Mouse (Mus musculus) lung, embryonic 16.5 days (tissue): ENCODE data around the gene BC034090. TPM values are rescaled to one million over a fixed set of nuclear protein-coding genes. Genes with fewer than 3 reads are reported as not detected.

ENCODE experiments used
- ATAC-seq: fragments of 200-750 bp; cut with Nextera tagmentation; 2 replicates; pipeline ENCODE4 v1.8.0; 2017; ENCODE audit warnings: low read depth, mild to moderate bottlenecking, moderate library complexity
- H3K27ac ChIP-seq: fragments of 300-500 bp; sonication (generic); 2 replicates; pipeline ENCODE4 v1.5.1; 2014; ENCODE audit warnings: mild to moderate bottlenecking, control low read depth, low read length
- H3K27me3 ChIP-seq: fragments of 300-500 bp; sonication (generic); 2 replicates; pipeline ENCODE4 v1.6.1; 2014; ENCODE audit warnings: low read depth, low read length, mixed read lengths; ENCODE audit not compliant: control insufficient read depth, insufficient read depth
- H3K36me3 ChIP-seq: fragments of 300-500 bp; sonication (generic); 2 replicates; pipeline ENCODE4 v1.6.1; 2014; ENCODE audit warnings: low read length; ENCODE audit not compliant: control insufficient read depth, insufficient read depth
- H3K4me1 ChIP-seq: fragments of 300-500 bp; sonication (generic); replicated peaks from 2 replicates; pipeline ENCODE4 v1.6.1; 2014; ENCODE audit warnings: low read length, mixed read lengths; ENCODE audit not compliant: control insufficient read depth, insufficient read depth
- H3K4me2 ChIP-seq: fragments of 300-500 bp; sonication (generic); 2 replicates; pipeline ENCODE4 v1.6.1; 2014; ENCODE audit warnings: low read depth, low read length, control low read depth
- H3K4me3 ChIP-seq: fragments of 300-500 bp; sonication (generic); 2 replicates; pipeline ENCODE4 v1.5.1; 2014; ENCODE audit warnings: mild to moderate bottlenecking, low read length, control low read depth
- H3K9ac ChIP-seq: fragments of 300-500 bp; sonication (generic); 2 replicates; pipeline ENCODE4 v1.6.1; 2014; ENCODE audit warnings: low read length, control low read depth
- H3K9me3 ChIP-seq: fragments of 300-500 bp; sonication (generic); 2 replicates; pipeline ENCODE4 v1.6.1; 2016; ENCODE audit warnings: low read length; ENCODE audit not compliant: control insufficient read depth
- WGBS: fragments of 180-500 bp; shearing (Covaris S2); extraction: QIAGEN DNeasy Blood & Tissue Kit; methylation state at CpG from one replicate; pipeline ENCODE4 v1.1.7; 2014; 5-methylcytosine and 5-hydroxymethylcytosine counted together
- polyA plus RNA-seq: library from polyadenylated mRNA; unstranded; fragments of >200 nt; fragmentation: Nextera tagmentation; extraction: Ambion mirVana; gene quantifications from 2 replicates; pipeline ENCODE4 v1.2.1, GENCODE M21; 2015

BC034090 gene
- polyA plus RNA-seq, 1 experiment from 2014 or later, result 4.4 TPM

GRCm38 (mm10) chr1:155237390-155237789, 6.9 kb downstream of the BC034090 start:
- whole genome bisulfite sequencing, result 73% methylated on average over 11 of the region's 11 CpGs
- H3K36me3 ChIP-seq, result no peaks in the 10 kb centered on the region
- ATAC-seq, result no peak
- H3K4me2 ChIP-seq, result no peak overlapping the region
- no peaks in the 10 kb centered on the region for H3K9me3 ChIP-seq
- H3K4me1 ChIP-seq, result peaks cover 26% of the 10 kb centered on the region
- no peak overlapping the region for H3K27ac ChIP-seq
- H3K9ac ChIP-seq, result no peak overlapping the region
- H3K4me3 ChIP-seq, result no peak overlapping the region
- no peaks in the 10 kb centered on the region for H3K27me3 ChIP-seq

DNA sequence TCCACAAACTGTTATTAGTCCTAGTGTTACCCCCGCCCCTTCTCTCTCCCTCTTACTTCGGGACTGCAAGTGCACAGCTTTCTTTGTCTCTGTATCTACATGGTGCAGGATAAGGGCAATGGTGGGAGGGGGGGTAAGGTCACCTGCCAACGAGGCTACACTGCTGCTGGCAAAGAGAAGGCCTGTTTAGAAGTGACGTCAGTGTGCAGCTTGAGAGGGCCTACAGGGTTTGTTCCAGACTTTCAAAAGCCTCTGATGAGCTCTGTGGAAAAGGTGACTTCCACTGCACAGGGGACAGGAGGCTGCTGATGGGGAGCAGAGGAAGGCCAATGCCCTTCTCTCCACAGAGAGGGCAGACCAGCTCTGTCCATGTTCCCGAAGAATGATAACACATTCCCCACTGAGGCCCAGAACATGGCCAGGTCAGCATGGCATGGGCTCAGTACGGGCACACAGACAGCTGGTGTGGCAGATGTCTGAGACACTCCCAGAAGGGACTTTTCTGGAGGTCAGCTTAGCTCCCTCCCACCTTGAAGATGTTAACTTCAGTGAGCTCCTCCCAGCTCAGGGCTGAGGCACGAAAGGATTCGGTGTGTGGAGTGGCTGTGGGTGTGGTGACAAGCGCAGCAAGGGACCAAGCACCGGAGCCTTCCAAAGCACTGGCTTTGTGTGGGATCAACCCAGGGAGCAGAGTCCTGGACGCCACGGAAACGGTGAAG, 7.8 kb downstream of the BC034090 start:
- ATAC-seq, result no peak

DNA sequence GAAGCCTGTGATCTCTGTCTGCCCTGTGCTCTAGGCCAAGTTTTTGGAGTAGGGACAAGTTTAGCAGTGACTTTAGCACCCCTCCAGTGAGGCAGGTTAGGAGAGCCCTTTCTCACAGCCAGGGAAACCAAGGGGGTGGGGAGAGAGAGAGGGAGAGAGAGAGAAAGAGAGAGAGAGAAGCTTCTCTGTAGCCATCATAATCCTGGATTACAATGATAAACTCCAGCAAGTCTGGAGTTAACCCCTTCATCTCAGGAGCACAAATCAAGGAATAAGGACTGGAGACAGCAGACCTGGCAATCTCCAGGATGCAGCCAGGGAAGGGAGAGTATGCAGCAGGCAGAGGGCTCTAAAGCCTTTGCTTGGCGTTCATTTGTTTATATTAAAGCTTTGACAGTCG, 8.6 kb downstream of the BC034090 start:
- Histone ChIP-seq H3K9me3 (no peaks in the 10 kb centered on the region), H3K4me2 (no peak overlapping the region), H3K4me1 (peaks cover 28% of the 10 kb centered on the region), H3K27ac (no peak overlapping the region), H3K9ac (no peak overlapping the region), H3K4me3 (no peak overlapping the region), H3K27me3 (no peaks in the 10 kb centered on the region), H3K36me3 (peaks cover 2% of the 10 kb centered on the region; the same call in 1 of the 2 replicates)
- ATAC-seq, result no peak
- WGBS, result 11% methylated on average over 2 of the region's 2 CpGs

More for the DNA sequence above, 7.8 kb downstream of the BC034090 start:
- 56% methylated on average over 13 of the region's 13 CpGs for WGBS
- H3K36me3 ChIP-seq, result no peaks in the 10 kb centered on the region
- no peak overlapping the region for H3K4me2 ChIP-seq
- H3K4me1 ChIP-seq, result peaks cover 28% of the 10 kb centered on the region
- no peak overlapping the region for H3K4me3 ChIP-seq
- no peak overlapping the region for H3K27ac ChIP-seq
- H3K9ac ChIP-seq, result no peak overlapping the region
- H3K27me3 ChIP-seq, result no peaks in the 10 kb centered on the region
- no peaks in the 10 kb centered on the region for H3K9me3 ChIP-seq

DNA sequence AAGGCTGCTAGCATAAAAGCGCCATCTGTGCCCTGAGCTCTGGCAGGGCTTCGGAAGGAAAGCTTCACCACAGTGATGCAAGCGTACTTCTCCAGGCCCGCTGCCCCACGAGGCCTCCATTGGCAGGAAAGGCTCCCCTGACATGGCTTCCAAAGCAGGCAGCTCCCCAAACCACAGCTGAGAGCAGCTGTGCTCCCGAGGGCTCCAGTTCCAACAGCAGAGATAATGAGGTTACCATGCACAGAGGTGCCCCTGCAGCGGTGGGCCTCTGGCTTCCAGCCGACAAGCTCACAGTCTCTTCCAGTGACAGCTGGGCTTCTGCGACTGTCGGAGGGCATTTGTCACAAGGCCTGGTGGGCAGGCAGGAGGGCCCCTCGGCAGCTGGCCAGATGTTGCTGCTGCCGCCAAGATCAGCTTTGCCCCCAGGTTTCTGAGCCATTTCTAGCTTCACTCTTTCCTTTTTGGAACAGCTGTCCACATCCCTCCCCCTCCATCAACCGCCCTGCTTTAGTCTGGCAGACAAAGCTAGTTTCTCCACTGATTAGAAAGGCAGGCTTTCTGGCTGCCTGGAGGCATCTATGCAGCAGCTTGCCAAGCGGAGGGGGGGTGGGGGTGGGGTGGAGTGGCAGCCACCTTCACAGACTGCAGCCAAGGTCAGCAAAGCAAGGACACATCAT, 10.2 kb downstream of the BC034090 start:
- Histone ChIP-seq H3K36me3 (peaks cover 2% of the 10 kb centered on the region; the same call in 1 of the 2 replicates), H3K27me3 (no peaks in the 10 kb centered on the region), H3K9ac (no peak overlapping the region), H3K4me3 (no peak overlapping the region), H3K27ac (peak overlapping the region; percentile 73), H3K9me3 (no peaks in the 10 kb centered on the region), H3K4me2 (no peak overlapping the region), H3K4me1 (peaks cover 31% of the 10 kb centered on the region)
- peak; percentile 87 for ATAC-seq
- 34% methylated on average over 14 of the region's 14 CpGs for WGBS

GRCm38 (mm10) chr1:155233378-155233777, 10.9 kb downstream of the BC034090 start:
- peaks cover 33% of the 10 kb centered on the region for H3K4me1 ChIP-seq
- ATAC-seq, result no peak

GRCm38 (mm10) chr1:155232786-155233185, 11.5 kb downstream of the BC034090 start:
- Histone ChIP-seq H3K27me3 (no peaks in the 10 kb centered on the region), H3K4me1 (peaks cover 34% of the 10 kb centered on the region), H3K9me3 (no peaks in the 10 kb centered on the region), H3K4me2 (no peak overlapping the region), H3K4me3 (no peak overlapping the region), H3K9ac (peak overlapping the region; percentile 28; the same call in 1 of the 2 replicates), H3K36me3 (peaks cover 2% of the 10 kb centered on the region; the same call in 1 of the 2 replicates), H3K27ac (peak overlapping the region; percentile 73)
- ATAC-seq, result no peak
- 67% methylated on average over 6 of the region's 6 CpGs for WGBS

More at GRCm38 (mm10) chr1:155233378-155233777, 10.9 kb downstream of the BC034090 start:
- Histone ChIP-seq H3K36me3 (peaks cover 2% of the 10 kb centered on the region; the same call in 1 of the 2 replicates), H3K4me2 (no peak overlapping the region), H3K27me3 (no peaks in the 10 kb centered on the region), H3K27ac (peak overlapping the region; percentile 73), H3K9ac (no peak overlapping the region), H3K9me3 (no peaks in the 10 kb centered on the region), H3K4me3 (no peak overlapping the region)
- WGBS, result 59% methylated on average over 9 of the region's 9 CpGs

DNA sequence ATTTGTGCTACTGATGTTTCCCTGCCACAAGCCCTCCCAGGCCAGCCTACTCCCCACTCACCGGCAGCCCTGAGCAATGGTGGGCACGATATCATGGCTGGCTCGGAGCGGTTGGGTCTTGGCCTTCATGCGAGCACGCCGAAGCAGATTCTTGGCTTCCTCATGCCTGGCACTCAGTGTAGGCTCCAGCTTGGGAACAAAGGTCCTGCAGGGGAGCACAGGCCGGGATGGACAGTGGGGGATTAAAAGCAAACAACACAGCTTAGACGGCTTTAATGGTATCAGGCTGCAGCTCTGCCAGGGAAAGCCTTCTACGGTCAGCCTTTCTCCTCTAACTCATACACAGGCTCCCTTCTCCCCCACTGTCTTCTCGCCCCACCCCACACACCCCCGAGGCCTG, 11.9 kb downstream of the BC034090 start:
- WGBS, result 51% methylated on average over 12 of the region's 12 CpGs
- Histone ChIP-seq H3K9ac (peak overlapping the region; percentile 28; the same call in 1 of the 2 replicates), H3K27ac (peak overlapping the region; percentile 73), H3K4me2 (no peak overlapping the region), H3K27me3 (no peaks in the 10 kb centered on the region), H3K4me3 (no peak overlapping the region), H3K36me3 (peaks cover 2% of the 10 kb centered on the region; the same call in 1 of the 2 replicates), H3K4me1 (peaks cover 34% of the 10 kb centered on the region), H3K9me3 (no peaks in the 10 kb centered on the region)
- ATAC-seq, result no peak

GRCm38 (mm10) chr1:155229464-155230411, 14.5 kb downstream of the BC034090 start:
- H3K4me2 ChIP-seq, result no peak overlapping the region
- 36% methylated on average over 14 of the region's 14 CpGs for WGBS
- ATAC-seq, result no peak
- H3K27ac ChIP-seq, result no peak overlapping the region
- no peaks in the 10 kb centered on the region for H3K9me3 ChIP-seq
- H3K4me1 ChIP-seq, result peaks cover 22% of the 10 kb centered on the region
- no peaks in the 10 kb centered on the region for H3K27me3 ChIP-seq
- H3K36me3 ChIP-seq, result peaks cover 2% of the 10 kb centered on the region
- H3K4me3 ChIP-seq, result no peak overlapping the region
- H3K9ac ChIP-seq, result no peak overlapping the region
